Mouse (Mus musculus): ENCODE results near the gene Tmem274. TPM values are rescaled to one million over a fixed set of nuclear protein-coding genes. Genes with fewer than 3 reads are reported as not detected.

Tmem274 gene
- polyA plus RNA-seq, 1 experiment: not detected

DNA sequence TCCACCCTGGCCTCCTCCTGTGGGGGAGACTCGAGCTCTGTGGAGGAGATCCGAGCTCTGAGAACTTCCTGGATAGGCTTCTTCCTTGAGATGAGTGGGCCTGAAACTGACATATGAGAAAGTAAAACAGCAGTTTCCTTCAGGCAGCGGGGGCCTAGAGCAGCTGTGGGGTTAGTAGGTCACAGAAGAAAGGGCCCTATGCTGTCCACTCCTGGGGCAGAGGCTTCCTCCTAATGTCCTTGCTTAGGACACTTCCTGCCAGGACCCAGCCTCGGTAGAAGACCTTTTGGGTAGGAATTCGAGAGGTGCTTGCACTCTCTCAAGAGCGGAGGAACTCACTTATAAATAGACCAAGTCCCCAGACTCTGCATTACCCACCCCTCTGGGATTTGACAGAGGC lies 52.5 kb downstream of the Tmem274 start:
- no peak overlapping the region for H3K27ac ChIP-seq (ENCODE audit: insufficient read depth, low read depth, low read length)
- no peaks in the 10 kb centered on the region for H3K36me3 ChIP-seq (ENCODE audit: control insufficient read depth, insufficient read depth, low read length)
- H3K27me3 ChIP-seq (ENCODE audit: control insufficient read depth, insufficient read depth, low read length): no peaks in the 10 kb centered on the region
- TF ChIP-seq POLR2A (IDR thresholded peaks at IDR 0.05; ENCODE audit: low read depth, low read length) (no peak), CTCF (IDR thresholded peaks at IDR 0.05; ENCODE audit: extremely low read depth, insufficient read length, insufficient replicate concordance, low read depth, low read length) (no peak)
- WGBS: 73% methylated on average over 6 of the region's 6 CpGs
- H3K4me3 ChIP-seq (ENCODE audit: low read depth, low read length): no peak overlapping the region
- peaks cover 8% of the 10 kb centered on the region; the same call in 1 of the 2 replicates for H3K4me1 ChIP-seq (ENCODE audit: control insufficient read depth, insufficient read depth, insufficient read length, low read length)

Other genes with a start within 250 kb of the Tmem274 start
- gene Kif1b, start 169.7 kb upstream of the Tmem274 start, polyA plus RNA-seq (2012; rRNA removed): 9.4 and 19.4 TPM in 2 replicates
- gene Ube4b, start 50.6 kb upstream of the Tmem274 start, polyA plus RNA-seq (2012; rRNA removed): 51.0 and 115 TPM in 2 replicates
- 1.0 and 3.9 TPM in 2 replicates for gene Rbp7, start 22.4 kb upstream of the Tmem274 start, polyA plus RNA-seq (2012; rRNA removed)
- gene Nmnat1, start 7.8 kb downstream of the Tmem274 start, polyA plus RNA-seq (2012; rRNA removed): 6.4 and 9.8 TPM in 2 replicates
- 5.1 and 16.8 TPM in 2 replicates for gene Lzic, start 7.9 kb downstream of the Tmem274 start, polyA plus RNA-seq (2012; rRNA removed)
- 10.8 and 27.2 TPM in 2 replicates for gene Ctnnbip1, start 40.9 kb downstream of the Tmem274 start, polyA plus RNA-seq (2012; rRNA removed)
- gene Clstn1, start 109.1 kb downstream of the Tmem274 start, polyA plus RNA-seq (2012; rRNA removed): 35.6 and 76.4 TPM in 2 replicates
- 7.0 and 11.7 TPM in 2 replicates for gene Pik3cd, start 225.2 kb downstream of the Tmem274 start, polyA plus RNA-seq (2012; rRNA removed)

All from small intestine, adult 2 months (tissue).